Mouse (Mus musculus) forebrain, embryonic 10.5 days (tissue): ENCODE data around the gene Spata6. TPM values are rescaled to one million over a fixed set of nuclear protein-coding genes. Genes with fewer than 3 reads are reported as not detected.

ENCODE experiments used
- DNase-seq: peaks from one replicate; pipeline ENCODE4 v3.0.0-alpha.2; 2017; ENCODE audit warnings: low spot score; ENCODE audit errors: extremely low spot score
- H3K27ac ChIP-seq: fragments of 300-500 bp; sonication (generic); 2 replicates; pipeline ENCODE4 v1.5.1; 2016; ENCODE audit warnings: mild to moderate bottlenecking
- H3K27me3 ChIP-seq: fragments of 300-500 bp; sonication (generic); 2 replicates; pipeline ENCODE4 v1.6.1; 2016; ENCODE audit warnings: mild to moderate bottlenecking; ENCODE audit not compliant: poor library complexity, severe bottlenecking
- H3K36me3 ChIP-seq: fragments of 300-500 bp; sonication (generic); replicated peaks from 2 replicates; pipeline ENCODE4 v1.6.1; 2016; ENCODE audit warnings: mild to moderate bottlenecking, moderate library complexity
- H3K4me1 ChIP-seq: fragments of 300-500 bp; sonication (generic); 2 replicates; pipeline ENCODE4 v1.6.1; 2016
- H3K4me3 ChIP-seq: fragments of 300-500 bp; sonication (generic); 2 replicates; pipeline ENCODE4 v1.5.1; 2016; ENCODE audit warnings: mild to moderate bottlenecking, moderate library complexity
- H3K9me3 ChIP-seq: fragments of 300-500 bp; sonication (generic); 2 replicates; pipeline ENCODE4 v1.6.1; 2016; ENCODE audit warnings: mild to moderate bottlenecking, moderate library complexity
- WGBS: fragments of 180-500 bp; shearing (Covaris S2); methylation state at CpG from one replicate; pipeline ENCODE4 v1.1.7; 2016; 5-methylcytosine and 5-hydroxymethylcytosine counted together
- polyA plus RNA-seq: library from polyadenylated mRNA; unstranded; fragments of >200 nt; fragmentation: Nextera tagmentation; extraction: Ambion mirVana; gene quantifications from 2 replicates; pipeline ENCODE4 v1.2.1, GENCODE M21; 2016

Gene Spata6
- polyA plus RNA-seq, 1 experiment from 2014 or later, result 30.7 TPM

DNA sequence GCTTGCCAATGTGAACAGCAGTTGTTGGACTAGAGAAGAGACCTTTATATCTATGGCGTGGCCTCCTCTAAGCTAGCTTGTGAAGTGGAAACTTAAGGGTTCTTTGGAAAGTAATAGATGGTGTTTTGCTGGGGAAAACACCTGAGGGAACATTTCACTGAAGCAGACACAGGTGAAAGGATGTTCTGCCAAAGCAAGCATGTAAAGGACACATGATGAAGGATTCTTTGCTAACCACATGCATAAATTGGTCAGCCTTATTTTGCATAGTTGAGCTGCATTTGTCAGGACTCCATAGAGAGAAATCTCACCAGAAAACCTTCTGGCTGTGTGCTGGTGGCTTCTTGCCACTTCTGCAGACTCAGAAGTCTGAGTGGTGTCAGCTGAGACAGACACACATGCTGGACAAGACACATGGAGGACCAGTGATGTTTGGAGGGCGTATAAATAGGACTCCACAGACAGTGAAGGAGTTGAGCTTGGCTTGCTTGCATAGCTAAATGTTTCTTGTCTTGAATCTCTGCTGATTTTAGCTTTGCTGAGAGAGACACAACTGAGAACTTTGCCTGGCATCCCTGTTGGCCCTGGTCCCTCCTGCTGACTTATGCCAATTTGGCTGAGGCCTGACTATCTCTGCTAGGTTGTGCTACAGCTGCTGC, 148.1 kb downstream of the Spata6 start:
- Histone ChIP-seq H3K9me3 (no peaks in the 10 kb centered on the region), H3K27ac (no peak overlapping the region), H3K4me3 (no peak overlapping the region), H3K27me3 (no peaks in the 10 kb centered on the region), H3K36me3 (no peaks in the 10 kb centered on the region), H3K4me1 (peaks cover 4% of the 10 kb centered on the region; the same call in 1 of the 2 replicates)
- 84% methylated on average over 2 of the region's 2 CpGs for WGBS
- no peak for DNase-seq

Other genes with a start within 250 kb of the Spata6 start
- gene Slc5a9, start 182.9 kb downstream of the Spata6 start, polyA plus RNA-seq, result 0.05 TPM in 1 of 2 replicates, not detected in the other
- gene Skint8, start 199.4 kb downstream of the Spata6 start, polyA plus RNA-seq, result not detected in 2 replicates